Mouse (Mus musculus) layer of hippocampus, adult 11-12 months (tissue): ENCODE measurements around the gene Nfatc2.

Source experiments
- DNase-seq: peaks from one replicate; pipeline ENCODE4 v3.0.0; 2022; ENCODE audit warnings: low spot score

Gene Nfatc2

DNA sequence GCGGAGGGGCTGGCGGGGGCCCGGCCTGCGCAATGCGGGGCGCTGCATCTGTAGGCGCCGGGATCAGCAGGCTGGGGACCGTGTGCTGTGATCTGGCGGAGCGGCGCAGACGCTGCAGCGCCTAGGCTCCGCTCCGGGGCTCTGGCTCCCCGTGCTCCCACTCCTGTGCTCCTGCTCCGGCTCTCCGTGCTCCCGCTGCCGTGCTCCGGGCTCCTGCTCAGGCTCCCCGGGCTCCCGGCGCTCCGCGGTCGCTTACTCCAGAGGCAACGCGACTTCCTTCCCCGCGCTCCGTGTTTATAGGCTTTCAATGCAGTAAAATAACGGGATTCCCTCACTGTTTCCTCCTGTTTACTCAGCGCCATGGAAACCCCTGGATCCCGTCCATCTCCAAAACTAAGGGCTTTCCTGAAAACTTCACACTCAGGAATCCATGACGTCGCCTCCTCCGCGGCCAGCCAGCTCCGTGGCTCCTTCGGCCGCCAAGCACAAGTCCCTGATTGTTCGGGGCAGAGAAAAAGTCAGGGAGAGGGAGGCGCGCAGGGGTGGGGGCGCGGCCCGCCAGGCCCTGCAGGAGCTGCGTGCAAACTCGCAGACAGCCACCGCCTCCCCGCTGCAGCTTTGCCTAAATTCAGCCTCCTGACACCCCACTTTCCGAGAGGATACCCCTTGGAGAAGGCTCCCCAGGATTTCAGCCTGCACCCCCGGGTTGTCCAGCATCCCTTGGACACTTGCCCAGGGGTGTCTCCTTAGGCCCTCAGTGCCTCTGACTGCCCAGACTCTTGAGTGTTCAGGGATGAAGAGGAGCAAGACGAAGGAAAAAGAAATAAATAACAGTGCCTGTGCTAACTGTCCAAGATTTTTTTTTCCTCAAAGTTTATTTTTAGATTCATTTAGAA, at the start of gene Nfatc2:
Gene Nfatc2, minus strand, starts transcription at position 167 of the 896 bp plus-strand sequence.
- DNase-seq: peak; percentile 69

DNA sequence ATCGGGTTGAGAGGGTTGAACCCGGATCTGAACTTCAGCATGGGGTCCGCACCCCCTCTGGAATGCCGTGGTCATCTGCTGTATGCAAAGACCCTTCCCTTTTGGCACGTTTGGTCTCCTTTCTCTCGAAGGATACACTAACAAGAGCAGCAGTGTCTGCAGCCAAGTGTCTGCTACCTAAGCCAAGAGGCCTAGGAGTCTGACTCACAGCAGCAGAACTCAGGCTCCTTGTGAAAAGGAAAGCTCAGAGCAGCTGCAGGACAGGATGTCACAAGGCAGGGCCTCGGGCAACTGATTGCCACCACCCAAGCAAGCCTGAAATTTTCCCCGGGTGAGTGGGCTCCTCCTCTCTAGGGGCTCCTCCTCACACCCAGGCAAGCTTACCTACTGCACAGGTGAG, 46.7 kb upstream of the Nfatc2 start:
- no peak for DNase-seq

- DNase-seq: no peak
Measured at GRCm38 (mm10) chr2:168644855-168645254, 43.4 kb upstream of the Nfatc2 start.

DNA sequence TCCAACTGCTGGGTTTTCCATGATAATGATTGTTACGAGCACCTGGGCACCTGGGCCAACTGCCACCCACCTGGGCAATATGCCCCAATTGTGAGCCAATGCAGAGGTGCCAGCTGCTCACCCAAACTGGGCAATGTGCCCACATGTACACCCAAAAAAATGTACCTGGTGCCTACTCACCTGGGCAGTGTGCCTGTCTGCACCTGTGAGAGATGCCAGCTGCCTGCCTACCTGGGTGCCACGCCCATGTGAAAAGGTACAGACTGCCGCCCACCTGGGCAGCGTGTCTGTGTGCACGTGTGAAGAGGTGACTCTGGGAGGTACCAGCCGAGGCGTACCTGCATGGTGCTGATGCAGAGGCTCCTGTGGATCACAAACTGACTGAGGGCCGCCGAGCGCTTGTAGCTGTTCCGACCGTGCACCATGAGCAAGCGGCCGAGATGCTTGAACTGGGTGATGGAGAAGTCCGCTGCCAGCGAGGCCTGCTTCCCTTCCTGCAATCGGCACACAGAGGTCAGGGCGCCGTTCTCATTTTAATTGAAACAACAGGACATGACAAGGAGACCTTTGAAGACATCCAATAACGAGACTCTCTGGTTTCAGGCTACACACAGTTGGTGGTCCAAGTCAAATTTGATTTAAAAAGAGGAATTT, 42.2 kb upstream of the Nfatc2 start:
- DNase-seq: no peak

DNA sequence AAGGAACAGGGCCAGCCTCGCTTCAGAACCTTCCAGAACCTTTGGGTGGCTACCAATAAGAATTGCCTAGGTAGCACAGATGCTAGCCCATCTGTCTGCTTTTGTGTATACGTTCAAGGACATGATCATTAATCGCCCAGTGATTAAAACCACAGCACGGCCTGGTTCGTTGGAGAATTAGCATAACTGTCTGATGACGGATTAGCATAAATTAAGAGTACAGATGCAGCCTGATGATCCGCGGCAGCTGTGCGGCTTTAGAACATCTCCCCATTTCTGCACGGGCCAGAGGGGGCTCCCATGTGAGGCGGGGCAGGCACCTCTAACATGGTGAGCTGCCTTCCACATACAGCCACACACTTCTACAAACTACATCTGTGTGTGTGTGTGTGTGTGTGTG, 40.7 kb upstream of the Nfatc2 start:
- no peak for DNase-seq

DNA sequence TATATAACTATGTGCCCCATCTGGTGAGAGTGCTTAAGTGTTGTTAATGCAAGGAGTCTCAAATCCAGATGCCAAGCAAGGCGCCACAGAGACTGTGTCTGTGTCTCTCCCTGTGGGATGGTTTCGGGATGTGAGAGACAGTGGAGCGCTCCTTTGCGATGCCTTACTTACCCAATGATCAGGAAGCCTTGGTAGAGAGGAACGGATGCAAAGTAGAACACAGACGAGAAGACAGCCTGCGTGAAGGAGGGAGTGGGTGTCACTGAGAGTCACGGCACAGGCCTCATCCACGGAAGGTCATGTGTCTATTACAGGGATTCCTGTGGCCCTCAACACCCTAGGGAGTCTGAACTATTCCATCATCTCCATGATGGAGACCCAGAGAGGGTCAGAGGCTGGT, 39.0 kb upstream of the Nfatc2 start:
- DNase-seq: no peak

GRCm38 (mm10) chr2:168634881-168635280, 33.4 kb upstream of the Nfatc2 start:
- DNase-seq: no peak

DNA sequence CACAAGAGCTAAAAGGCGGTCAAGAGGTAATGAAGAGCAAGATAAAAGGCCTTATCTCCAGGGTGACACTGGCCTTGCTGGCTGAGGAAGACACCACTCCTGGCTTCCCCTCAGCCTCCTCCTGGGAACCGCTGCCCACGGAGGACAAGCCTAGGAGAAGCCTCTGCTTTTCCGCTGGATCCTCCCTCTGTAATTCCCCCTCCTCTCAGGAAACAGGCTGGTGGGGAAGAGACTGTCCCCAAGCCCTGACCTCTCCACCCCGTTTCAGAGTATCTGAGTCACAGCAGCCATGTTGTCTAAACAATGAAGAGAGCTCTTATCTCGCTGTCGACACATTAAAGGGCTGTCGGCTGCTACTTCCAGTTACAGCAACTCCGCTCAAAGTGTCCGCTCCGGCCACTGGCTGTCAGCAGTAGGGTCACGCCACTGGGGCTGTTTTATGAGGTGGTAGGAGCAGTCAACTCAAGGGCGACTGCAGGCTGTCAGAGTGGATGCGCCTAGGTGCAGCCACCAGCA, 31.9 kb upstream of the Nfatc2 start:
- DNase-seq: no peak

GRCm38 (mm10) chr2:168632543-168632942, 31.1 kb upstream of the Nfatc2 start:
- no peak for DNase-seq

- peak; percentile 79 for DNase-seq
Measured at GRCm38 (mm10) chr2:168628787-168629186, 27.3 kb upstream of the Nfatc2 start.

DNA sequence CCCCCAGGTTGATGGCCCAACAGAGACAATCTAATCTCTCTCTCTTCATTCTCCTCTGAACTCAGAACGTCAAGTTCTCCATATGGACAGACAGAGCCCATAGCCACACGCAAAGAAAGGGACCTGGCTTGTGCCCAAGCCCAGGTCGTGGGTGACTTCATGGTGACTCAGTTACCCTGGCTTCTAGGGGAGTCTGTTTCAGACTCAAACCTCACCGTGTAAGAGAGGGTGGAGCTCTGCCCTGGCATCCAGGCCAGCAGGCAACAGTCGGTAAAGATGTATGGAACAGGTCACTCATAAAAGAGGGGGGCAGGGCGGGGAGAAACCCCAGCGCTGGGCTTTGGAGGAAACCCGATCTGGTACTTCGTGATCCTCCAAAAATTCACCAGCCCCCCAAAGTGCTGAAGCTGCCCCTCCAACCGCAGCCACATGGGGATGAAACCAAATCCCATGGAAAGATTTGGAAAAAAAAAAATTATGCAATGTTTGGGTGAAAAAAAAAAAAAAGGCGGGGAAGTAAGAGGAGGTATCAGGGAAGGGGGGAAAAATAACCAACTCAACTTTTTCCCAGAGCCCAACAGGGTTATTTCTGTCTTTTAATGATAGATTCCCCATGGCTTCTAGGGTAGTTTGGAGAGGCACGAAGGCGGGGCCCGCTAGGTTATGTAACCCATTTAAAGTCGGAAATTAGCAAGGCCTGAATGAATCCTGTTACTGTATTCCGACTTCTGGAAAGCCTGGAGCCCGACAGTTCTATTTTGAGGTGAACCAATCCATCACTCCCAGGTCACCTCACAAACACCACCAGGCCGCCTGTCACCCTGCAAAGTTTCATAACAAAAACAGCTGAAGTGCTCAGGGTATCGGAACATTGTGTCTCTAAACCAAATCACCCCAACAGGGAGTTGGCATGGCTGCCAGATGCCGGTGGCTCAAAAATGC, 26.6 kb upstream of the Nfatc2 start:
- DNase-seq: no peak

- no peak for DNase-seq
Measured at GRCm38 (mm10) chr2:168626385-168626784, 24.9 kb upstream of the Nfatc2 start.

GRCm38 (mm10) chr2:168625091-168625490, 23.6 kb upstream of the Nfatc2 start:
- no peak for DNase-seq

DNA sequence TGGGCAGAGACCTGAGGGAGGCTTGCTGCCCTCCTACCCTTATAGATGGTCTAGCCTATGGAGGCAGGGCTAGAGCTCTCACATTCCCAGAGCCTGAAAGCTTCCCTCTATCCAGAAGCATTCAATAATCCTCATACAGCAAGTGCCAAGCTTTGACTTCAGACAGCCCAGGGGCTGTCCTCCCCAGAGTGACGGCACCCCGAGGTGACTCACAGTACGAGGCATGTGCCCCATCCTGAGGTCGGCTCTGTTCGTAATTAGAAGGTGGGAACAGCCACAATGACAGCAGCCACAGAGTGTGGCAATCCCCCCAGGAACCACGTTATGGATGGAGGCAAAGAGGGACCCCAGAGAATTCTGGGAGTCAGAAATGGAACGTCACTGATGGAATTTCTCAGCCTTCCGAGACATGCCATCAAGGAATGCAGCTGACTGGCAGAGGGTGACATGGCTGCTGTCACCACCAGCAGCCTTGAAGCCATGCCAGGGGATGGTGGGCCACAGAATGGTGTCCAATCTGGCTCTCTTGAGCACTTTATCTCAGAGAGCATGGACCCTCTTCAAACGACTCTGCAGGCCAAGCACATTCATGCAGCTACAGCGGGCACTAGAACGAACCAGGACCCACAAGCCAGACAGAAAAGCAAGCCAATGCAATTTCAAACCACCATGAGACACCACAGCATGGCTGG, 19.8 kb upstream of the Nfatc2 start:
- DNase-seq: no peak

DNA sequence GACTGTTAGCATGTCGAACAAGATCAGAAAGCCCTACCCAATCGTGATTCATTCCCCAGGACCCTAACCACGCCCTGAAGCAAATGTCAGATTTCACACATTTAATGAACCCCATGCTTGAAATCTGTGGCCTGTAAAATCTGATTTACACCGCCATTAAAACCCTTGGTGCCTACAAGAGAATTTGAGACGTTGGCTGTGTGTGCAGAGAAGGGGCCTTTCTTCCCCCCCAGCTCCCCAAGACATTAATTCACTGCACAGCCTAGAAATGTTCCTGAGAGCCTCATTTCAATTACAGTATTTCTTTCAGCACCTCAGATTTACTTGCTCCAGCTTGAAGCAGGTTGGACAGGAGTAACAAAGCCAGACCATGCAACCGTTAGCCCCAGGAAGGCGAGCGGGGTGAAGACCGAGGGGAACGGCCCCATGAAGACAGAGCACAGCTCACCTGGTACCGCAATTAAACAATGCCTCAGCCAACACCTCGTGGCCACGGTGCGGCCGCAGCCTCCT, 16.8 kb upstream of the Nfatc2 start:
- DNase-seq: no peak

GRCm38 (mm10) chr2:168615160-168615559, 13.7 kb upstream of the Nfatc2 start:
- no peak for DNase-seq

- DNase-seq: no peak
Measured at GRCm38 (mm10) chr2:168614170-168614872, 12.9 kb upstream of the Nfatc2 start.

GRCm38 (mm10) chr2:168613092-168613880, 11.8 kb upstream of the Nfatc2 start:
- no peak for DNase-seq

DNA sequence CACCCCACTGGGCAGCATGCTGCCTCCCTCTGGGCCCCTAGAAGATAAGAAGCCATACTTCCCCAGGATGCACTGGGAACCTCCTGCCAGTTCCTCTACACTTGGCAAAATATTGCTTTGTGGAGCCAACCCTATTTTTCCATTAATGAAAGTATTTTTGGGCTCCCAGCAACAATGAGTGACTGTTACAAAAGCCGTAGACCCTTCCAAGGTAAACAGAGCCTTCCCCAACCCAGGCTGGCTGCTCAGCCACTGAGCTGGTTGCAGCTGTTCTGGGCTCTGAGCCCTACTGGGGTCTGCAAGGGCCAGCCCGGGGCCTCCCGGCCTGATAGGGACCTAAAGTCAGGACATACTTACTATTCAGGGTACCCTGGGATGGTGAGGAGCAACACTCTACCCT, 9.5 kb upstream of the Nfatc2 start:
- no peak for DNase-seq
